Mouse (Mus musculus) liver, embryonic 16.5 days (tissue): ENCODE results near the gene Pkp4. TPM values are rescaled to one million over a fixed set of nuclear protein-coding genes. Genes with fewer than 3 reads are reported as not detected.
"Not testable (repeated sequence)": the region's sequence is repeated elsewhere in the genome, so short reads cannot be mapped to it uniquely, and the experiment has no call there.

Source experiments
- ATAC-seq: fragments of 200-750 bp; cut with Nextera tagmentation; 2 replicates; pipeline ENCODE4 v1.8.0; 2017; ENCODE audit warnings: low read depth, mild to moderate bottlenecking, moderate number of reproducible peaks, moderate library complexity
- H3K27ac ChIP-seq: fragments of 300-500 bp; sonication (generic); 2 replicates; pipeline ENCODE4 v1.5.1; 2014; ENCODE audit warnings: mild to moderate bottlenecking, low read length
- H3K27me3 ChIP-seq: fragments of 300-500 bp; sonication (generic); 2 replicates; pipeline ENCODE4 v1.6.1; 2014; ENCODE audit warnings: low read depth, low read length, mixed read lengths; ENCODE audit not compliant: control insufficient read depth, insufficient read depth
- H3K36me3 ChIP-seq: fragments of 300-500 bp; sonication (generic); 2 replicates; pipeline ENCODE4 v1.6.1; 2014; ENCODE audit warnings: mild to moderate bottlenecking; ENCODE audit not compliant: control insufficient read depth, insufficient read depth
- H3K4me1 ChIP-seq: fragments of 300-500 bp; sonication (generic); 2 replicates; pipeline ENCODE4 v1.6.1; 2014; ENCODE audit warnings: low read depth, low read length, mixed read lengths; ENCODE audit not compliant: control insufficient read depth
- H3K4me2 ChIP-seq: fragments of 300-500 bp; sonication (generic); 2 replicates; pipeline ENCODE4 v1.6.1; 2014; ENCODE audit warnings: low read depth, low read length, mixed read lengths
- H3K4me3 ChIP-seq: fragments of 300-500 bp; sonication (generic); 2 replicates; pipeline ENCODE4 v1.5.1; 2014; ENCODE audit warnings: low read depth, mild to moderate bottlenecking, low read length
- H3K9ac ChIP-seq: fragments of 300-500 bp; sonication (generic); 2 replicates; pipeline ENCODE4 v1.6.1; 2014; ENCODE audit warnings: low read depth, low read length
- H3K9me3 ChIP-seq: fragments of 300-500 bp; sonication (generic); replicated peaks from 2 replicates; pipeline ENCODE4 v1.6.1; 2016; ENCODE audit warnings: low read length; ENCODE audit not compliant: control insufficient read depth
- WGBS: fragments of 180-500 bp; shearing (Covaris S2); extraction: QIAGEN DNeasy Blood & Tissue Kit; methylation state at CpG from one replicate; pipeline ENCODE4 v1.1.7; 2014; ENCODE audit not compliant: insufficient replicate concordance; 5-methylcytosine and 5-hydroxymethylcytosine counted together
- polyA plus RNA-seq: library from polyadenylated mRNA; unstranded; fragments of >200 nt; fragmentation: Nextera tagmentation; extraction: Ambion mirVana; gene quantifications from 2 replicates; pipeline ENCODE4 v1.2.1, GENCODE M21; 2015

Pkp4 gene
- polyA plus RNA-seq, 1 experiment from 2014 or later, result 6.1 TPM

DNA sequence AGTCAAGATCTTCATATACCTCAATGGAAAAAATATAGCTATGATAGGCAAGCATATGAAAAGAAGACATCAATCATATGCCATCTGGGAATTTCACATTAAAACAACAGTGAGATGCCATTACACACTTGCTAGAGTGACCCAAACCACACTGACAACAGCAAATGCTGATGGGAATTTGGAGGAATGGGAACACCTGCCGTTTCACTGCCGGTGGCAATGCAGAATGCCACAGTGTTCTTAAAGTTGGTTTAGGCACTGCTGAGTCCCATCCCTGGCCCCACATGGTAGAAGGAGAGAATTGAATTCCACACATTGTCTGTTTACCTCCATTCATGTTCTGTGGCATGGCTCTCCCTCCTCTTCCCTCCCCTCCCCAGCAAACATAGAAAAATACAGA is 212.5 kb downstream of the Pkp4 start:
- no peaks in the 10 kb centered on the region for H3K27me3 ChIP-seq
- no peak for ATAC-seq
- no peaks in the 10 kb centered on the region for H3K9me3 ChIP-seq
- no peak overlapping the region for H3K4me3 ChIP-seq
- H3K27ac ChIP-seq, result no peak overlapping the region
- 76% methylated on average over 2 of the region's 2 CpGs for WGBS
- H3K9ac ChIP-seq, result no peak overlapping the region
- no peaks in the 10 kb centered on the region for H3K4me1 ChIP-seq
- no peaks in the 10 kb centered on the region for H3K36me3 ChIP-seq
- H3K4me2 ChIP-seq, result no peak overlapping the region

DNA sequence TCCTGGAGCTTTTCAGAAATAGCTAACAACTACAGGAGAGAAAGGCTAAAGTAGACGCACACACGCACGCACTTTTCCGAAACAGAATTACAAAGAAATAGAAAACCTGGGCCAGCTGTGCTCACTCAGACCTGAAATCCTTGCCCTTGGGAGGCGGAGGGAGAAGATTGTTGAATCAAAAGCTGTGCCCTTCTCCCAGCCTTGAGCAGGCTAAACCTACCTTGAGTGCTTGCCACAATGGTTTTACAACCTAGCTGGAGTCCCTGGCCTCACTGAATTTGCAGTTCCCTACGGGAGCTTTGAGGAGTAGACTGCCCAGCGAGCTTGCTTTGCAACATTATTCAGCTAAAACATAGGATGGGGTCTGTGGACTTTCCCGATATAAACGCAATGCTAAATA is 217.4 kb downstream of the Pkp4 start:
- Histone ChIP-seq H3K4me3 (no peak overlapping the region), H3K4me2 (no peak overlapping the region), H3K9ac (no peak overlapping the region), H3K9me3 (no peaks in the 10 kb centered on the region), H3K4me1 (no peaks in the 10 kb centered on the region), H3K27ac (no peak overlapping the region), H3K27me3 (no peaks in the 10 kb centered on the region), H3K36me3 (no peaks in the 10 kb centered on the region)
- 75% methylated on average over 9 of the region's 9 CpGs for WGBS
- no peak for ATAC-seq

DNA sequence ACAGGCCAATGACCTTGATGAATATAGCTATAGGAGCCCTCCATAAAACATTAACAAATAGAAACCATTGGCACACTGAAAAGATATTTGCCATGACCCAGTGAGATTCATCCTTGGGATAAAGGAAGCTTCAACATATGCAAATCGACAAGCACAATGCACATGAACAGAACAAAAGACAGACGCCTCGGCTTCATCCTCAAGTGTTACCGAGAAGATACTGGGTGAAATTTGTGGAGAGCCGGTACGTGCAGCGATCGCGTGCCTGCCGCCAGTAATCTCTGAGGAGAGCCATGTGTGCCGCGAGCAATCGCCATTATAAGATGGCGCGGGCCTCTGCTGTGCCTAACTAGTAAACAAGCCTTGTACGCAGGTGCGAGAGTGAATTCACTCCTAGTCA is 218.2 kb downstream of the Pkp4 start:
- not testable (repeated sequence) for H3K4me2 ChIP-seq, H3K9ac ChIP-seq, H3K27me3 ChIP-seq, H3K27ac ChIP-seq, H3K36me3 ChIP-seq, H3K4me1 ChIP-seq, H3K4me3 ChIP-seq, H3K9me3 ChIP-seq, ATAC-seq
- WGBS, result 85% methylated on average over 15 of the region's 17 CpGs

GRCm38 (mm10) chr2:59383231-59383630 is 222.6 kb downstream of the Pkp4 start:
- no peak overlapping the region for H3K4me2 ChIP-seq
- H3K9ac ChIP-seq, result no peak overlapping the region
- no peak overlapping the region for H3K27ac ChIP-seq
- no peak overlapping the region for H3K4me3 ChIP-seq
- H3K27me3 ChIP-seq, result no peaks in the 10 kb centered on the region
- no peaks in the 10 kb centered on the region for H3K4me1 ChIP-seq
- H3K36me3 ChIP-seq, result no peaks in the 10 kb centered on the region
- no peak for ATAC-seq
- 80% methylated on average over 17 of the region's 17 CpGs for WGBS
- no peaks in the 10 kb centered on the region for H3K9me3 ChIP-seq

DNA sequence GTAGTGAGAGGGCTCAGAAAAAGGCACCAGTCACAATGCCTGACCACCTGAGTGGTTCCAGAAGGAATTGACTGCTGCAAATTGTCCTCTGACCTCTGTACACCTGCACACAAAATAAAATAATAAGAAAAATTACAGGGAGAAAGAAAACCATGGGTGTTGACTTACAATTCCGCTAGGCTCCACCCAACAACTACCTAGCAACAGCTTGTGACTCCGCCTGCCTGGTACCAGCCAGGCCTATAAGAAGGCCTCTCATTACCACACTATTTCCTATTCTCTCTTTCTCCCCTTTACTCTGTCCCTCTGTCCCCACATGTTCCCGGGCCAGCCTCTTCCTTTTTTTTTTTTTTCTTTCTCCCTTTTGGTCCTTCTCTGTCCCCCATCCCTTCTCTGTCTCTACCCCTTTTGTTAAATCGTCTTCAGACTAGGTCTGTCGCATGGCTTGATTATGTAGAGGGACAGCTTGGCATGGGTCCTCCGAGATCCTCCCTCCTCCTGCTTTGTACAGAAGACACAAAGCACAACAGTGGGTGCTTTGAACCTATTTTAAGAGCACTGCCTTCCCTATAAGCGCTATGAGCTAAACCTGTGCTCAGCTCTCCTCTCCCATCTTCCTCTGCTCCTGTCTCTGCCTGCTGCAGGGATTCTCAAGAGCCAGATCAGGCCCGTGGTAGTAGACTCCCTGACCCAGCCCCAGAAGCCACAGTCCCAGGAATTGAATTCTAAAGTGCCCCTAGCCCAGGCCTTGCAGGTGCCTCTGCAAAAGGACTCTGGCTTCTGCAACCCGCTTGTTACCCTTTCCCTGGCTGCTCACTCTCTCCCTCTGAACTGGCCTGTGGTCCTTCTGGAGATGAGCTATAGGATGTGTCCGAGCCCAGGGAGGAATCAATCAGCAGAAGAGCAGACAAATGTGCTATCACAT is 223.5 kb downstream of the Pkp4 start:
- Histone ChIP-seq H3K4me2 (no peak overlapping the region), H3K9me3 (no peaks in the 10 kb centered on the region), H3K36me3 (no peaks in the 10 kb centered on the region), H3K27ac (no peak overlapping the region), H3K4me3 (no peak overlapping the region), H3K4me1 (no peaks in the 10 kb centered on the region), H3K9ac (no peak overlapping the region), H3K27me3 (no peaks in the 10 kb centered on the region)
- 63% methylated on average over 10 of the region's 10 CpGs for WGBS
- no peak for ATAC-seq

- no peaks in the 10 kb centered on the region for H3K27me3 ChIP-seq
- WGBS, result 44% methylated on average over 4 of the region's 4 CpGs
- H3K9me3 ChIP-seq, result no peaks in the 10 kb centered on the region
- no peaks in the 10 kb centered on the region for H3K36me3 ChIP-seq
- H3K4me3 ChIP-seq, result no peak overlapping the region
- H3K9ac ChIP-seq, result no peak overlapping the region
- ATAC-seq, result no peak
- no peak overlapping the region for H3K27ac ChIP-seq
- no peaks in the 10 kb centered on the region for H3K4me1 ChIP-seq
- H3K4me2 ChIP-seq, result no peak overlapping the region
Measured at GRCm38 (mm10) chr2:59385211-59385935, 224.7 kb downstream of the Pkp4 start.

GRCm38 (mm10) chr2:59389971-59390370 is 229.3 kb downstream of the Pkp4 start:
- Histone ChIP-seq H3K4me1 (no peaks in the 10 kb centered on the region), H3K36me3 (no peaks in the 10 kb centered on the region), H3K27ac (no peak overlapping the region), H3K9me3 (no peaks in the 10 kb centered on the region), H3K4me2 (no peak overlapping the region), H3K9ac (no peak overlapping the region), H3K4me3 (no peak overlapping the region), H3K27me3 (no peaks in the 10 kb centered on the region)
- no peak for ATAC-seq
- 63% methylated on average over 5 of the region's 5 CpGs for WGBS

DNA sequence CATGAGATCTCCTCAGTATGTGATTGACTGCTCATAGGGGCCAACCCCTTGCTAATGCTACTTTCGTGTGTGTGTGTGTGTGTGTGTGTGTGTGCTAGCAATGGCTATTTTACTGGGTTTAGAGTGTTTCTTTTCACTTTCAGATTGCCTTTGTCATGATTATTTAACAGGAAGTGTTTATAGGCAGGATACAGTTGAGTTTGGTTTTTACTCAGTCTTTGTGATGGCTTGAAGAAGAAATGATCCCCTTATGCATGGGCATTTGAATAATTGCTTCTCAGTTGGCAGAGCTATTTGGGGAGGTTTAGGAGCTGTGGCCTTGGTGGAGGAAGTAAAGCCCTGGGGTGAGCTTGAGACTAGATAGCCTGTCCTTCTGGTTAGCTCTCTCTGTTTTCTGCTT is 232.5 kb downstream of the Pkp4 start:
- no peak for ATAC-seq
- no peak overlapping the region for H3K4me2 ChIP-seq
- no peaks in the 10 kb centered on the region for H3K27me3 ChIP-seq
- 45% methylated on average over 1 of the region's 1 CpGs for WGBS
- no peak overlapping the region for H3K9ac ChIP-seq
- no peaks in the 10 kb centered on the region for H3K36me3 ChIP-seq
- no peaks in the 10 kb centered on the region for H3K4me1 ChIP-seq
- H3K27ac ChIP-seq, result no peak overlapping the region
- no peak overlapping the region for H3K4me3 ChIP-seq
- no peaks in the 10 kb centered on the region for H3K9me3 ChIP-seq

DNA sequence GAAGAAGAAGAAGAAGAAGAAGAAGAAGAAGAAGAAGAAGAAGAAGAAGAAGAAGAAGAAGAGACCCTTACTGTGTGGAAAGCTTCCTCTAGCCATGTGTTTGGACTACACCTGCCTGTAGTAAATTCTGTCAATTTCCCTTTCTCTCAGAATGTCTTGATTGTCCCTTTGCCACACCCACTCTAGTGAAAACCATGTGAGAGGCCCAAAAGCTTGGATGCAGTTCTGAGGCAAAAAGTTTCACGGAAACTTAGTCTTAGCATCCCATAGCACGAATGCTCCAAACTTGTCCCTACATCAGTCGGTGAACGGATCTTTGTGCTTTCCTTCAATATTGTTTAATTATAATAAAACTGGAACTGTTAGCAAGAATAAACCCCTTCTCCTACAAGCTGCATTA is 234.0 kb downstream of the Pkp4 start:
- Histone ChIP-seq H3K27me3 (no peaks in the 10 kb centered on the region), H3K27ac (no peak overlapping the region), H3K4me2 (no peak overlapping the region), H3K9me3 (no peaks in the 10 kb centered on the region), H3K36me3 (no peaks in the 10 kb centered on the region), H3K4me3 (no peak overlapping the region), H3K4me1 (no peaks in the 10 kb centered on the region), H3K9ac (no peak overlapping the region)
- WGBS, result 71% methylated on average over 4 of the region's 4 CpGs
- no peak for ATAC-seq
